Mouse (Mus musculus): ENCODE measurements around the gene Hoxc12. TPM values are rescaled to one million over a fixed set of nuclear protein-coding genes. Genes with fewer than 3 reads are reported as not detected.

Hoxc12 gene
- total RNA-seq, 2 experiments from 2014 or later: not detected

GRCm38 (mm10) chr15:102980912-102981311 is 44.4 kb downstream of the Hoxc12 start:
- no peak for DNase-seq

GRCm38 (mm10) chr15:102981379-102982288 is 45.1 kb downstream of the Hoxc12 start:
- DNase-seq: peak; percentile 72

GRCm38 (mm10) chr15:102983716-102984115 is 47.2 kb downstream of the Hoxc12 start:
- DNase-seq: no peak

GRCm38 (mm10) chr15:102984521-102984920 is 48.0 kb downstream of the Hoxc12 start:
- no peak for DNase-seq

- DNase-seq: no peak
These were observed 48.4 kb downstream of the Hoxc12 start for GRCm38 (mm10) chr15:102984925-102985324.

GRCm38 (mm10) chr15:102987124-102987833 is 50.7 kb downstream of the Hoxc12 start:
- peak; percentile 98 for DNase-seq

- no peak for DNase-seq
These were observed 51.5 kb downstream of the Hoxc12 start for GRCm38 (mm10) chr15:102988078-102988477.

Small RNAs within 50 kb of the gene (microRNA-seq; reads per million reads assigned to microRNA genes)
- 1,166 to 1,373 reads per million in 2 experiments for gene Mir196a-2

Other genes starting within 250 kb of the Hoxc12 start
- gene Calcoco1, start 214.6 kb upstream of the Hoxc12 start, total RNA-seq (2021): 10 to 100 TPM; 45.0 to 51.1 TPM
- not detected for gene Hoxc13, start 15.7 kb upstream of the Hoxc12 start, total RNA-seq (2021)
- gene Hoxc11, start 17.7 kb downstream of the Hoxc12 start, total RNA-seq (2021): 1 to 10 TPM; 8.4 to 9.6 TPM
- gene Hoxc10, start 30.0 kb downstream of the Hoxc12 start, total RNA-seq (2021): 10 to 100 TPM; 50.7 to 51.2 TPM
- gene Hoxc5, start 30.7 kb downstream of the Hoxc12 start, total RNA-seq (2021): 1 to 10 TPM; 2.1 to 3.6 TPM
- 1 to 10 TPM; 6.5 to 8.2 TPM for gene Hoxc9, start 39.7 kb downstream of the Hoxc12 start, total RNA-seq (2021)
- 1 to 10 TPM; 1.8 to 2.8 TPM for gene Hoxc8, start 53.9 kb downstream of the Hoxc12 start, total RNA-seq (2021)
- gene Hoxc6, start 61.5 kb downstream of the Hoxc12 start, total RNA-seq (2021): 10 to 100 TPM in 1 of 2 experiments, 1 to 10 TPM in 1; 5.1 to 10.0 TPM
- 1 to 10 TPM; 5.3 to 6.3 TPM for gene Hoxc4, start 82.2 kb downstream of the Hoxc12 start, total RNA-seq (2021)
- gene Smug1, start 230.3 kb downstream of the Hoxc12 start, total RNA-seq (2021): 10 to 100 TPM; 10.5 to 12.2 TPM